Mouse (Mus musculus) cerebellum, adult 9-10 months (tissue): ENCODE results near the gene Nfkbib.

Source experiments
- DNase-seq: peaks from one replicate; pipeline ENCODE4 v3.0.0; 2022

Nfkbib gene

DNA sequence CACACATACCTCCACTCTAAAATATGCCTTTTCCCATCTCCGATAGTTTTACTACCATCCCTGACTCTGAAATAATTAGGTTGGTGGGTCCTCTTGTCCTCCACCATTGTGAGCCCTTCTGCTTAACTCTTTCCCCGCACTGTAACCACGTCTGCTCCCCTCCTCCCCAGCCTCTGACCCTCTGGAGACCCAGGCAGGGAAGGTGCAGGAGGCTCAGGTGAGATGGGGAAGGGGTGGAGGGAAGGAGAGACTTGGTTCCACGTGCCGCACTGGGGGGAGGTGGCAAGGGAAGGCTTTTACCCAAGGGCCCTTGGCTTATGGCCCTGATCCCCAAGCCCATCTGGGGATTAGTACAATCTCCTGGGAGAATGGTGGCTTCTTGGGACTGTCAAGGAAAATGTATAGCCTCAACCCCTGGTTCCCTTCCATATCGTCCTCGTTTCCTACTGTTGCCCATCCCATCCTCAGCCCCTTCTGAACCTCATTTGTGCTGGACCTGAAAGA lies at the start of gene Nfkbib:
Nfkbib (minus strand) TSS at position 51 of the 504 bp plus-strand sequence.
- peak; percentile 61 for DNase-seq

DNA sequence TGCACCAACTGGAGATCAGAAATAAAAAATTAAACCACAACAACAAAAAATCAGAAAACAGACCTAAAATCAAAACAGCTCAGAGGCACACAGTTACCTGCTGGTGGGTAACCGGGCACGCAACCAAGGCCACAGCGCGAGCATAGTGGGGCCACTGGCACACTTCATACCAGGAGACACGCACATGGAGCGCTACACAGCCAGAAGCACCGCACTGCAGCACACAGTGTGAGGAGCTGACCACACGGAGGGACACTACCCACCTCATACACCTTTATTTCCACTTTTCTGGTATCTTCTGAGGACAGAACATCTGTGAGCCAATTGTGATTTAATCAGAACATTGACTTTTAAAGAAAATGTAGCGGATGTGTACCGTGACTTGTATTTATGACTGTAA lies 49.6 kb upstream of the Nfkbib start:
- no peak for DNase-seq

DNA sequence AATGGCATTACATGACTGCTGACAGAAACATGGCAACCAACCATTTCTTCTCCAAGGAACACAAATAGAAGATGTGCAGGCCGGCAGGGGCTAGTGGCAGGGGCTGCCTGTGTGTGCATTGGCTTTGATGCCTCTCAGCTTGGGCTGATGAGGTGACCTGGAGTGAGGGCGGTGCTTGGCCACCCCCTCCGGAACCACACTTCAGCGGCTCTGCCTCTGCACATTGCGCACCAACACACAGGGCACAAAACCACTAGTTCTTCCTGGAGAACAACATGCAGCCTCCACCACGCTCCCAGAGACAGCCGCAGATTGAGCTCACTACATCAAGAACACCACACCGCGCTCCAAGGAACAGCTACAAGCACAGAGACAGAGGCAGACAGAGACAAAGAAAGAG lies 48.9 kb upstream of the Nfkbib start:
- DNase-seq = peak; percentile 43

DNA sequence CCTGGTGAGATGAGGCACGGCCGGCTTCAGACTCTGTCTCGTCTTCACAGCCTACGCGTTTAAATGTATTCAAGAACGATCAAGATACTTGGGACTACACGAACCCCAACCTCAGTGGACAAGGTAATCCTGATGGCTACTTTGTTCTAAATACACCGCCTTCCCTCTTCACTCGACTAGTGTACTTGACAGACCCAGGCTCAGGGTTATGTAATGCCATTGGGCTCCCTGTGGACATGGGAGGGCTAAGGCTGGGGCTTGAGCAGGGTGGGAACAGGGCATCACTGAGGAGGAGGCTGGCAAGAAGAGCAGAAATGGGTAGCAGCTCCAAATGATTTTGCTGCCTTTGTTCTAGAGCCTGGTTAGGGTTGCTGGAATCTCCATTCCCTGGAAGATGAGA lies 47.9 kb upstream of the Nfkbib start:
- DNase-seq = no peak

DNA sequence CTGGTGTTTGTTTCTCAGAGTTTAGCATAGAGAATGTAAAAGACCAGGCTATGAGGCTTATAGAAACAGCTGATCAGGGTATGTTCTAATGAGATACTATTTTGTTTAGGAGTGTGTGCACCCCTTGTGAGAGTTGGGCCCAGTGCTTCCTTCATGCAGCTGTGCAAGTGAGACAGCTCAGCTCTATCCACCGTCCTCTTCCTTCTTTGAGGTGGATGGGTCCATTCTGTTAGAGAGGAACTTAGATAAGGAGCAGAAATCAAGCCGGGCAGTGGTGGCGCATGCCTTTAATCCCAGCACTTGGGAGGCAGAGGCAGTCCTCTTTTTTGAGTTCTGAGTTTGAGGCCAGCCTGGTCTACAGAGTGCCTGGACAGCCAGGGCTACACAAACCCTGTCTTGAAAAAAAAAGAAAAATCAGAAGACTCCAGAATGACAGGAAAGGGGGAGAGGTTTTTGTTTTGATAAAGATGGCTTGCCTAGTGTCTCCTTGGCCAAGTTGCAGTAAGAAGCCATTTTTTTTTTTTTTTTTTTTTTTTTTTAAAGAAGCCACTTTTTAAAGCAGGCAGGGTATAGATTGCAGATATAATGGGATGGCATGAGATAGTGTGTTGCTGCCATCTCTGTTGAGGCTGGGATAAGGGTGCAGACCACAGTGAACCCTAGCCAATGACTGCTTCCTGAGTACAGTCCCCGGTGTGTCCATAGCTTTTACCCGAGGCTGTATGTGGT lies 47.2 kb upstream of the Nfkbib start:
- no peak for DNase-seq

DNA sequence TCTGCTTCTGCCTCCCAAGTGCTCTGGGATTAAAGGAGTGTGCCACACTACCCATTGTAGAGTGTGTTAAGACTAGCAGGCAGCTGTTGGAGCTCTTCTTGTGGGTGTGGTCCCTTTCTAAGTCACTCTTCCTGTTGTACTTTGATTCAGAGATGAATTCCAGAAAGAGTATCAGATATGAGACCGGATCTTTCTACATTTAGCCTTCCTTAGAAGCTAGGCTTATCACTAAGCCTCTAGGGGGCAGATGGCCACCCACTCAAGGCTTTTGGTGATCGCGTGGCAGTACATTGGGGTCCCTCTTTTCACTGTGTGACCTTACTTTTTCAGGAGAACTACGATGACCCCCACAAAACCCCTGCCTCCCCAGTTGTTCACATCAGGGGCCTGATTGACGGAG lies 45.6 kb upstream of the Nfkbib start:
- DNase-seq = peak; percentile 49

DNA sequence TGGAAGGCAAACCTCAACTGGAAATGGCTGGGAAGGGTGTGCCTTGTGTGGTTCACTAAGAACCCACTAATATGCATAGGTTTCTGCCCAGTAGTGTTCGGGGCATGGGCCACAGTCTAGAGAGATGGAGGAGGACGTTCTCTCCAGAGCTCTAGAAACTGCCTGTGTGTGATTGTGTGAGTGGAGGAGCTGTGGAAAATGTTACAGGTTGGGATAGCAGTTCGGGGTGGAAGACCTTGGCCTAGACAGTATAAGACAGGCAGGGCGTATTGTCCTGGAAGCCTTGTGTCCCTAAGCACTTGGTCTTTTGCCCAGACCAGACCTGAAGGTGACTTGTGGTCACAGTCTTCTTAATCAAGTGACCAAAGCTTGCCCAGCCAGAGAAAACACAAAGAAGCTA lies 45.1 kb upstream of the Nfkbib start:
- DNase-seq = peak; percentile 62

DNA sequence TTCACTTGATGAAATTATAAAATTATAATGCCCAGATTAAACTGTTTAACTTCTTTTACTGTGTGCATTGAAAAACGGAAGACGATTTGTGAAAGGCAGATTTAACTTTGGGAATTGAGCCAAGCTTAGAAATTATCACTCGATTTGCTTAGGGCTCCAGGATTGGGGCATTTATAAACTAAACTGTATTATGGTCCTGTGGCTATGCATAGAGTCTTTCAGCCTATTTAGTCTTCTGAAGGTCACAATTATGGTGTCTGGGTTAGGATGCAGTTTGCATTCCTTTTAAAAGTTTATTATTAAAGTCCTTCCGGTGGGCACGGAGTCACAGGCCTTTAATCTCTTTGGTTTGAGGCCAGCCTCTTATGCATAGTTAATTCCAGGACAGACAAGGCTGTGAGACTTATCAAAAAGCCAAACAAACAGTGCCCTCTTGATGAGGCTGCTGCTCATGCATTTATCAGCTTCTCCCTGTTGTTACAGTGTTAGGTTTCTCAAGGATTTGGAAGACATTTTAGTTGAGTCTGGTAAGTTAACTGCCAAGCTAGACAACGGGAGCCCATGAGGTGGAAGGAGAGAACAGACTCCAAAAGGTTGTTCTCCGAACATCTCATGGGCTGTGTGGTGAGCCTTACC lies 44.4 kb upstream of the Nfkbib start:
- DNase-seq = peak; percentile 67

DNA sequence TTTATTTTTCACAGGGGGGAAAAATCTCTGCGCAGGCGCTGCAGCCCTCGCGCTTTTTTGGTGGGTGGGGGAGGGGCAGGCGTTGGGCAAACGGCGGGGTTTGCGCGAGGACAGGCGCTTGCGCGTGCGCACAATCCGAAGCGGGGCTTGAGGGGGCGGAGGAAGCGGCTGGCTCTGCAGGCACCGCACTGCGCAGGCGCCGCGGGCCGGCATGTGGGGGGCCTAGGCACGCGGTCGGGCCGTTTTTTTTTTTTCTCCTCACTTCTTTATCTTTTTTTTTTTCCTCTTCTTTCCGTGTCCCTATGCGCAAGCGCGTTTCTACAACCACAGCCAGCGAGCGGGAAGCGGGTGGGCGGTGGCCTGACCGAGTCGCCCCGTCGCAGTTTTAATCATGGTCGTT lies 43.9 kb upstream of the Nfkbib start:
- DNase-seq = peak; percentile 87

DNA sequence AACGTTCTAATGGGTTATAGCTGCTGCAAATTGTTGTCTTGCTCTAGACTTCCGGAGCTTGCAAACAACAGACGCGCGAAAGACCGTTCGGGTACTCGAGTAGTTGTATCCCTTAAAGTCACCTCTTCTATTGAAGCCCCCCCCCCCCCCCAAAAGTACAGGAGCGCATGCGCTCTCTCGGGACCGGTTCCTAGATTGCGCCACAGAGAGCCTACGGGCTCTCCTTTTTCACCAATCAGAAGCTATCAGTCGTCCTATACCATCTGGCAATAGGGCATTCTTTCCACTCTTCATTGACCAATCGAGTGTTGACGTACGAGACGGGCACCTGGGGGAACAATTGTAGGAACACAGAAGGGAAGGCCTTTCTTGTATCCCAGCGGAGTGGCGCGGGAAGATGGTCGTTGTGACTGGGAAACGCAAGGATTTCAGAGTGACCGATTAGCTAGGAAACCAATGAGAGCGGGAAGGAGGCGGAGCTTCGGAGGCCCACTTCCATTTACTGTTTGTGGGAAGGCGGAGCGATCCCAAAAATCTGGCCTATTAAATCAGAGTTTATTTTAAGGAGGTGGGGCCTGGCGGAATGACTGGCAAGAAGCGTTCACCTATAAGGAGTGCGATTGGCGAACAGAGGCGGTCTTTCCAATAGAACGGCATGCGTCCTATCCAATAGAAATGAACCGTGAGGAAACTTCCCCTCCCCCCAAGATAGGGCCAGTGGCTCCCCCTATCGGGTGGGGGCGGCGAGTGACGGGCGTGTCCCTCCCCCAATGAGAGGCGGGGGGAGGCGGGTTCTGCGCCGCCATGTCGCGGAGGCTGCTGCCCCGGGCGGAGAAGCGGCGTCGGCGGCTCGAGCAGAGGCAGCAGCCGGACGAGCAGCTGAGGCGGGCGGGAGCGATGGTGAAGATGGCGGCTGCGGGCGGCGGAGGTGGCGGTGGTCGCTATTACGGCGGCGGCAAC lies 43.1 kb upstream of the Nfkbib start:
- peak; percentile 100 for DNase-seq

DNA sequence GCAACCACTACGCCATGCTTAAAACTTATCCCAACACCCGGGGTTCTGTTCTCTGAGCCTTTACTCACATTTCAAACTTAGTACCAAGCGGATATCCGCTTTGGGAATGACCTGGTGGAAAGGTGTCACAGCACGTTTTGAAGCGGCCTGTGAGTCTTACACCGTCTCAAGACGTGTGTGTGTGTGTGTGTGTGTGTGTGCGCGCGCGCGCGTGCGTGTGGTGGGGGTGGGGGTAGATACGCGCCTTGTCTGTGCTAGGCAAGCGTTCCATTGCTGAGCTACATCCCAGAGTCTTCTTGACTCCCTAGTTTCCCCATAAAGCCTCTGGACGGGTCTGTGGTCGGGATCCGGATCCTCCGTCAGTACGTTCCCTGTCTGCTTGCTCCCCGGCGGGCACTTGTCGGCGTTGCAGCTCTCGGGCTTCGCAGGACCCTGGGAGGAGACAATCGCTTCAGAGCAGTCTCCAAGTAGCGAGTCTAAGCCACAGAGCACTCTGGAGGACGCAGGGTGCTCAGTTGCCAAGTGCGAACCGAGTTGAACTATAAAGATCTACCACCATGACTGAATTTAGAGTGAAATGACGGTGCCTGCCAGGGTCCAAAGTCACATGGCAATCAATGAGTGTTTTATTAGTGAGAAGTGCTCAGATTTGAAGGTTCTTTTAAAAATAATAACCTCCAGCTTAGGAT lies 42.2 kb upstream of the Nfkbib start:
- peak; percentile 78 for DNase-seq

DNA sequence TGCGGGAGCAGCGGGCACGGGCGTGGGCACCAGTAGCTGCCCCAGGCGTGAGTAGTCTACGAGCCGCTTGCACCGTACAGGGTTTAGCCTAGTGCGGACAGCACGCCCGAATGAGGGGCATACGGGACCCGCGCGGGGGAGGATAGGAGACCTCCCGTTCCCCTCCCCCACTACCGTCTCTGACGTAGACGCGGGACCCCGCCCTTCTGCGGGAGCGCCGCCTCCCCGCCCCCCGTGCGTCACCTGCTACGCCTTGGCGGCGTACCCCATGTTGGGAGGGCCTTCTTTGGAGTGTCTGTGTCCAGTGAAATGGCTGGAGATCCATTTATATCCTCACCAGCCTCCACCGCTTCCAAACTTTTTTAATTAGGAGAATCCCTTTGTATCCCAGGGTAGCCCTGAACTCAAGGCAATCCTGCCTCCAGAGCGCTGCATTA lies 41.7 kb upstream of the Nfkbib start:
- peak; percentile 97 for DNase-seq

DNA sequence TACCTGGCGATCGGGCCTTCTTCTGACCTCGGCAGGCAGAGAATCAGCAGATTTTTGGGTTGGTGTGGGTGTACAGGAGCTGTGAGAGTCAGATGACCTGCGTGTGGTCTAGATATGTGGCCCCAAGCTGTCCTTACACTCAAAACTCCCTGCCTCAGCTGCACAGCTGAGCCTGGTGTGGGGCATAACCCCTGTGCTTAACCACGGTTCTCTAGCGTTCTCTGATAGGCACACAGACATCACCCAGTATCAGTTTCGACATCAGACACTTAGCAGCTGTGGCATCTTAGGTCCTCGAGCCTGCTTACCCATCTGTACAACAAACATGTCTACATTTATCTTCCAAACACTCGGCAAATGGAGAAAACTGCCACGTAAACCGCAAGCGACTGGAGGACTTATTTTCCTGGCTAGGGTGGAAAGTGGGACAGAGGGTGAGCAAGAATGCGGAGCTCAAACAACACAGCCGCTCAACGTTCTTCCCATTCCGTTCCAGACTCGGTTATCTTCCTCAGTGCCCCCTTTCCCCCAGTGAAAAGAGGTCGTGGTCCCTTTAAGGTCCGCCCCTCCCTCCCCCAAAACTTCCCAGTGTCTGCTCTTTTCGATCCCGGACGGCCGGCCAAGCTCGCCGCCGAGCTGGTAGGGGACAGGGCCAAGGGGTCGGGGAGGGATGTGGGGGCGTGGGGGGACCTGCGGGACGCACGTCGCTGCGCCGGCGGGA lies 41.1 kb upstream of the Nfkbib start, which contains the start of gene Hnrnpl:
Hnrnpl (plus strand) TSS at position 321 of the 721 bp plus-strand sequence.
- peak; percentile 78 for DNase-seq

DNA sequence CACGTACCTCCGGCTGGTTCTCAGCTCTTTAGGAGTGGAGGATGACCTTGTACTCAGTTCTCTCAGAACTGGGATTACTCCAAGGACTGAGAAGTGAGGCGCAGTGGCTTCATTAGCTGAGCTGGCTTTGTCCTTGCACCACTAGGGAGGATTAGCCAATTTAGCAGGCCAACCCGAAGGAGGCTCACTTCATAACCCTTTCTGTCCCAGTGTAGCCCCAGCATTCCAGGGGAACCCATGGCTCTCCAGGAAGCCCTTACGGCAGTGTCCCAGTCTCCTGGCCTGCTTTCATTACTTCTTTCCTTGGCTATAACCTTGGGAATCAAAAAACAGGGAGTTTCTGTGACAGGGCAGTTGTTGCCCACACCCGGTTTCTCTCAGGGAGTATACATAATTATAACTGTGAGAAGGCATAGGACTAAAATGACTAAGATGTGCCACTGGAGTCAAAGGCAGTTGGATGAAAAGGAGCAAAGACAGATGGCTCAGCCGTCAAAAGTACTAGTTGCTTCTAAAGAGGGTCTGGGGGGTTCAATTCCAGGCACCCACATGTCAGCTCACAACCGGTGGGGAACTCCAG lies 40.4 kb upstream of the Nfkbib start:
- DNase-seq = peak; percentile 67

DNA sequence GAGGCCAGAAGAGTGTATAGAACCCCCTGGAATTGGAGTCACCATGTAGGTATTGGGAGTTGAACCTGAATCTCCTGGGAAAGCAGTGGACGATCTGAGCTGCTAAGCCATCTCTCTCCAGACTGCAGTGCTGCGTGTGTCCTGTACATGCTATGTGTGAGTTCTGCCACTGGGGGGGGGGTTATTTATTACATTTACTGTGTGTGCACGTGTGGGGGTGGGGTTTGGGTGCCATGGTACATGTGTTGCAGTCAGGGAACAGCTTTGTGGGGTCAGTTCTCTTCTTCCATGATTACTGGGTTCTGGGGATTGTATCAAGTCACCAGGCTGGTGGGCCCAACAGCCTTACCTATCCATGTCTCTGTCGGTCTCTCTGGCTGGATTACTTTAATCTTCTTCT lies 39.6 kb upstream of the Nfkbib start:
- no peak for DNase-seq

DNA sequence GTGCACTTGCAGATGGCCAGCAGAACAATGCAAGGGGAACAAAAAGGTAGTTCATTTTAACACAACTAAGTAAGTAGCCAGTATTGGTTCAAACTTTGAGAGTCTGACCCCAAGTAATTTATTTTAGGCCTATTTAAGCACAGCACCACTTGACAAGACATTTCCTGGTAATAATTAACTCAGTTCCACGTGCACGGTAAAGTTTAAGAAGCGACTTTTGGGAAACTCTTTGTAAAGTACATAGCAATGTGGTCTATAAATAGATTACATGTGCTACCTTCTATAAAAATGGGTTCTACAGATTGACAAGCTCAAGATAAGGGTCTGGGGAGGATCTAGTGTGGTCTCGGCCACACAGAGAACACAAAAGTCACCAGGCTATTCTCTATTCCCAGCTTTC lies 36.4 kb upstream of the Nfkbib start:
- DNase-seq = no peak

DNA sequence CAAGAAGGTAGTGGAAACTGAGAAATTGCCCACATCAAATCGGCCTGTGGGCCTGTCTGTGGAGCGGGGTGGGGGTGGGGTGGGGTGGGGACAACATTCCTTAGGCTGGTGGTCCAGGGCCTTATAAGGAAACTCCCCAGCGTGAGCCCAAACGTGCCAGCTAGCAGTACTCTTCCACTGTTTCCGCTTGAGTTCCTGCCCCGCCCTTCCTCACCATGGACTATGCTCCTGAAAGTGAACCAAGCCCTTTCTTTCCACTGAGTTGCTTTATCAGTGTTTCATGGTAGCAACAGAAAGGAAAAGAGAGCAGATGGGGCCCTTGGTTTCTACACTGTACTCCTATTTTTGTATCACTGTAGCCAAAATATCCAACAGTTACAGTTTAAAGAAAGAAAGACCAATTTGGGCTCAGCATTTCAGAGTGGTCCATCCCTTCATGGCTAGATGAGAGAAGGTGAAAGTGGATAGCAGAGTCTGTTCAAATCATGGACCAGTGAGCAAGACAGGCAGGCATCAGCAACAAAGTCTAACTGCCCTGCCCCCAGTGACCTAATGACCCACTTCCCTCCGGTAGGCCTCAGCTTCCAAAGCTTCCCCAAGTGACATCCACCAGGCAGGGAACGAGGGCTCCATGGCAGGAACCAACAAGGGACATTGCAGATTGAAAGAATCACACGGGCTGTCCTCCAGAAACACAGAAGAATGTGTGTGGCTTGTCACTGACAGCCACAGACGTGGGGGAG lies 35.7 kb upstream of the Nfkbib start:
- no peak for DNase-seq

DNA sequence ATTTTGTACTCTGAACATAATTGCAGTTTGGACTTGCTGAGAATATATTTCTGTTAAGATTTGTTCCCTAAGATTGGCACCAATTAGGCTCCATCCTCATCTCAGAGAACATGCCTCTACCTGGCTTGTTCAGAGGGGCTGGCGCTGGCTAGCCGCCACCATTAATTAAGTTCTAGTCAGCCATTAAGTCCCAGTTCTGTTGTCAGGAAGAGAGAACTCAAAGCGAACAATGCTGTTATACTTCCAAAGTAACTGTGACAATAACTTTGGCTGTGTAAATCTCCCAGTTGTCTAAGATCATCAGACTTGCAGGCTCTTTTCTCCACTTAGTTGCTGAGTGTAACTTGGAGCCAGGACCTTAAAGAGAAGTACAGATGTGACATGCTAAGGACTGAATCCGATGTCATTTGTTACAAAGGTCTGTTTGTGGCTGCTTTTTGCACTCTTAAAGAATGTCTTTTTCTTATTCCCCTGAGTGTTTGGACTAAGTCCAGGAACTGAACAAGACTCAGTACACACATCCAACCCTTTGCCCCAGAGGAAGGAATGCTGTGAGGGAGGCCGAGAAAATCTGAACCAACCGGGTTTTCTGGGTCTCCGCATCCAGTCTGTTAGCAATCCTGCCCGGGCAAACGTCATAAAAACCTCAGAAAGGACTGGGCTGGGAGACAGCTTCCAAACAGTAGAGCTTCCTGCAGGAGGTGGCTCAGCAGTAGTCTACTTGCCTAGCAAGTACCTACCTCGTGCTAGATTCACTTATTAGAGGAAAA lies 34.8 kb upstream of the Nfkbib start:
- no peak for DNase-seq

DNA sequence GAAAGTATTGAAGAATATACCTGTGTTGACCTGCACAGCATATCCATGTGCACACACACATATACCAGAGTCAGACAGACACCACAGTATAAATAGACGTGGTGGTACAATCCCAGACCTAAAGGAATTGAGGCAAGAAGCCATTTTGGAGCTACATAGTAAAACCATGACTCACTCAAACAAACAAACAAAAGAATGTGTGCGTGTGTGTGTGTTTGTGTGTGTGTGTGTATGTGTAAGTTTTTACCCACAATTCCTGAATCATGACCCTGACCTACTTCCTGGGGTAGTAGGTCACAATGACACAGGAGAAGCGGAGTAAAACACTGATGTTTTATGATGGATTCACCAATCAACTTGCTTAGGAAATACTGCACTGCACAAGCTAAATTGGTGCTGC lies 34.1 kb upstream of the Nfkbib start:
- DNase-seq = no peak

DNA sequence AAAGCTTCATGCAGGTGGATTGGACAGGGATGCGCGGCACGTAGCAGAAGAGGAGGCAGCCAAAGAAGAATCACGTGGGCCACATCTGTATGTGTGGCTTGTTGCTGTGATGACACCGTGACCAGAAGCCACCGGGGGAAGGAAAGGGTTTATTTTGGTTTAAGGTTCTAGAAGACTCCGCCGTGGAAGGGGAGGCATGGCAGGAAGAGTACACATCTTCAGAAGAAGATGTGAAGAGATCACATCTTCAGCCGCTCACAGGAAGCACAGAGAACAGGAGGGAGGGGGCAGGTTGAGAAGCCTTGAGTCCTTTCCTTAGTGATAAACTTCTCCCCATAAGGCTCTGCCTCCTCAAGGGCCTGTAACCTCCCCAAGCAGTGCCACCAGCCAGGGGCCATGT lies 32.7 kb upstream of the Nfkbib start:
- no peak for DNase-seq
